ENCODE assay signal across 11 mouse cellular contexts in the genomic region with DNA sequence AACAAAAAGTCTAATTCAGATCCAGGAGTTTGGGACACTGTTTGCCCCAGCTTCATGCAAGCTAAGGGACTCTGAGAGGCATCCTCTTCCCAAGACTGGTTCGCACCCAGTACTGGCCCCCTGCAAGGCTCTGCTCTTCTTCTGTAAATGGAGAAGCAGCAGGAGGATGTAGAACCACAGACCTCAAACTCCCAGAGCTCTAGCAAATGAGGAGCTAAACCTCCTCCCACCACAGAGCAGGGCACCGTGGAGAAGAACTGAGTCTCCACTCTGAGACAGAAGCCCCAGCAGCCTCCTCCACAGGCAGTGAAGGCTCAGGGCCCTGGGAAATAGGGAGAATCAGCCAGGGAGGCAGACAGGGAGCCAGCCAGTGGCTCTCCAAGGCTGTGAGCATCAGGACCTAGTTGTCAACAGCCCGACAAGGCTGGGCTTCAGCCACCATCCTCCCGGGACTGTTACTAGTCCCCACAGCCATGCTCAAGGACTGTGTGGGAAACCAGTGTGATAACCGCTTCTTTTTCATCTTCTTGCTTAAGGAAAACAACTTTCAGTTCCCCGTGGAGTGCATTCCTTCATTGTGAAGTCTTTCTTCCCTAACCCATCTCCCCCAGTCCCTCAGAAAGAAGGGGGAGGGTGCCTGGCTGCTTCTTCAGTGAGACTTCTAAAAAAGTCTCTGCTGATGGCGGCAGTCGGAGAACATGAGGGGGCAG. TPM values are rescaled to one million over a fixed set of nuclear protein-coding genes. Genes with fewer than 3 reads are reported as not detected.
DNase-seq lines count a peak whose midpoint lies in the region; ATAC-seq and TF ChIP-seq lines count a peak whose summit lies in the region.
"Had no signal": no experiment of that assay in that cellular context is flagged by ENCODE, and none has a peak within 500 bp of the region (broad histone marks: within the 10 kb centered on the region; RNA-seq: fewer than 3 reads in every experiment).

No protein-coding gene starts in this region.

- H3K4me1 ChIP-seq in heart, embryonic 10.5 days, result peaks cover 66% of the 10 kb centered on the region
- no peaks in the 10 kb centered on the region for H3K4me1 ChIP-seq in intestine, postnatal 0 days (replicated peaks; ENCODE audit: control insufficient read depth, insufficient read depth, low read length)

- H3K27me3 ChIP-seq in heart, embryonic 10.5 days (ENCODE audit: insufficient read depth, poor library complexity, severe bottlenecking), result peaks cover 38% of the 10 kb centered on the region
- H3K27me3 ChIP-seq in intestine, postnatal 0 days (replicated peaks; ENCODE audit: control insufficient read depth, insufficient read depth, low read length), result peaks cover 12% of the 10 kb centered on the region

- no peak for ATAC-seq in intestine, postnatal 0 days
- ATAC-seq: midbrain, embryonic 13.5 days had no signal

- peak; percentile 23 for TF ChIP-seq CTCF in intestine, postnatal 0 days (IDR thresholded peaks at IDR 0.05; ENCODE audit: low read depth)

- H3K36me3 ChIP-seq in heart, embryonic 10.5 days, result no peaks in the 10 kb centered on the region
- no peaks in the 10 kb centered on the region for H3K36me3 ChIP-seq in intestine, postnatal 0 days (ENCODE audit: control insufficient read depth, insufficient read depth)
- H3K36me3 ChIP-seq: midbrain, embryonic 13.5 days; stomach, embryonic 15.5 days had no signal

- intact Hi-C loops in gastrocnemius, postnatal 14 days (cut with DNase I; ENCODE audit: low total_unique reads), result no loop called here
- intact Hi-C loops in left cerebral cortex, postnatal 25 days (cut with DNase I), result no loop called here

- peak; percentile 36 for DNase-seq in gastrocnemius, postnatal 25 days
- no peak for DNase-seq in gastrocnemius, postnatal 14 days
- peak; percentile 49 for DNase-seq in brain, adult 2 months (ENCODE audit: low read depth, low spot score)
- DNase-seq in heart, embryonic 10.5 days (ENCODE audit: low spot score), result no peak
- no peak for DNase-seq in embryo, embryonic 11 days
- no peak for DNase-seq in adrenal gland, adult 2 months
- DNase-seq in left cerebral cortex, postnatal 25 days (ENCODE audit: low spot score in 2 of 2), result no peak
- DNase-seq: kidney, postnatal 25 days had no signal

- H3K27ac ChIP-seq in heart, embryonic 10.5 days, result peak overlapping the region; percentile 70
- H3K27ac ChIP-seq in intestine, postnatal 0 days (ENCODE audit: low read depth, low read length), result no peak overlapping the region
- H3K27ac ChIP-seq: midbrain, embryonic 13.5 days; stomach, embryonic 15.5 days had no signal

- peak overlapping the region; percentile 2; the same call in 1 of the 2 replicates for H3K4me3 ChIP-seq in heart, embryonic 10.5 days
- H3K4me3 ChIP-seq in intestine, postnatal 0 days (ENCODE audit: low read depth, low read length), result no peak overlapping the region
- H3K4me3 ChIP-seq: midbrain, embryonic 13.5 days; stomach, embryonic 15.5 days had no signal

- H3K9ac ChIP-seq in intestine, postnatal 0 days (ENCODE audit: low read depth, low read length), result no peak overlapping the region
- H3K9ac ChIP-seq: midbrain, embryonic 13.5 days; stomach, embryonic 15.5 days had no signal

- H3K9me3 ChIP-seq in heart, embryonic 10.5 days, result no peaks in the 10 kb centered on the region
- H3K9me3 ChIP-seq in intestine, postnatal 0 days (ENCODE audit: control insufficient read depth), result no peaks in the 10 kb centered on the region
- H3K9me3 ChIP-seq: midbrain, embryonic 13.5 days; stomach, embryonic 15.5 days had no signal

- 12% methylated on average over 8 of the region's 8 CpGs for WGBS in heart, embryonic 10.5 days
- 36% methylated on average over 8 of the region's 8 CpGs for WGBS in intestine, postnatal 0 days

- H3K4me2 ChIP-seq in intestine, postnatal 0 days (replicated peaks; ENCODE audit: low read depth), result no peak overlapping the region
- H3K4me2 ChIP-seq: midbrain, embryonic 13.5 days; stomach, embryonic 15.5 days had no signal

RNA-seq across cellular contexts. Expression of a gene that starts 5.9 kb away (rescaled TPM):
- total RNA-seq in gastrocnemius, postnatal 25 days (2021), result 1 to 10 TPM; 4.5 to 7.8 TPM
- 1 to 10 TPM; 5.3 to 7.1 TPM for total RNA-seq in gastrocnemius, postnatal 14 days (2021)
- 10.9 and 15.7 TPM in 2 replicates for polyA plus RNA-seq in heart, embryonic 10.5 days (2016; fragmentation: Nextera tagmentation; extraction: Ambion mirVana)
- polyA plus RNA-seq in intestine, postnatal 0 days (2015; fragmentation: Nextera tagmentation; extraction: Ambion mirVana), result 3.7 and 4.5 TPM in 2 replicates
- total RNA-seq in adrenal gland, adult 2 months (2021), result 1 to 10 TPM; 2.3 to 3.1 TPM
- polyA plus RNA-seq in adrenal gland, adult 2 months (2012; rRNA removed), result 5.5 and 8.3 TPM in 2 replicates
- 1 to 10 TPM; 1.4 to 1.8 TPM for total RNA-seq in left cerebral cortex, postnatal 25 days (2021)

Comparison
In these comparisons a context has a peak if more than half of its experiments do, and no peak if none do; other contexts are left out.
1. DNase-seq: peak in gastrocnemius, postnatal 25 days (single experiment) and brain, adult 2 months (single experiment); none in gastrocnemius, postnatal 14 days (single experiment), heart, embryonic 10.5 days (single experiment), embryo, embryonic 11 days (single experiment), adrenal gland, adult 2 months (single experiment) and left cerebral cortex, postnatal 25 days (0 of 2).